Mouse (Mus musculus) gonadal fat pad, adult 2 months (tissue): ENCODE results near the gene Olfr222. TPM values are rescaled to one million over a fixed set of nuclear protein-coding genes. Genes with fewer than 3 reads are reported as not detected.
"Not testable (repeated sequence)": the region's sequence is repeated elsewhere in the genome, so short reads cannot be mapped to it uniquely, and the experiment has no call there.

Source experiments
- DNase-seq: peaks from one replicate; pipeline ENCODE4 v3.0.0-alpha.2; 2012; ENCODE audit warnings: low read depth
- polyA plus RNA-seq: library from polyadenylated mRNA; depleted of rRNA; stranded (reverse); fragments of >200 nt; gene quantifications from 2 replicates; pipeline ENCODE4 v1.2.3, GENCODE M21; 2012; rRNA removed

Olfr222 gene
- not detected in 2 replicates for polyA plus RNA-seq

GRCm38 (mm10) chr11:59576135-59576534 lies at the start of gene Olfr222:
TSS of gene Olfr222 (minus strand) at chr11:59576235.
- not testable (repeated sequence) for DNase-seq

- no peak for DNase-seq
Observed at GRCm38 (mm10) chr11:59624017-59624630, 48.1 kb upstream of the Olfr222 start.

- DNase-seq, result no peak
Observed at GRCm38 (mm10) chr11:59622214-59622613, 46.2 kb upstream of the Olfr222 start.

GRCm38 (mm10) chr11:59616986-59617385 lies 41.0 kb upstream of the Olfr222 start:
- not testable (repeated sequence) for DNase-seq

GRCm38 (mm10) chr11:59614120-59614519 lies 38.1 kb upstream of the Olfr222 start:
- DNase-seq, result no peak

- DNase-seq, result no peak
Observed at GRCm38 (mm10) chr11:59611646-59612045, 35.6 kb upstream of the Olfr222 start.

GRCm38 (mm10) chr11:59602287-59602686 lies 26.3 kb upstream of the Olfr222 start:
- no peak for DNase-seq

- no peak for DNase-seq
Observed at GRCm38 (mm10) chr11:59600872-59601271, 24.8 kb upstream of the Olfr222 start.

GRCm38 (mm10) chr11:59599211-59599610 lies 23.2 kb upstream of the Olfr222 start:
- no peak for DNase-seq

GRCm38 (mm10) chr11:59596950-59597349 lies 20.9 kb upstream of the Olfr222 start:
- DNase-seq, result no peak

- no peak for DNase-seq
Observed at GRCm38 (mm10) chr11:59596091-59596490, 20.1 kb upstream of the Olfr222 start.

GRCm38 (mm10) chr11:59593189-59593588 lies 17.2 kb upstream of the Olfr222 start, which contains the start of gene Olfr223:
TSS of gene Olfr223 (minus strand) at chr11:59593289.
- no peak for DNase-seq

GRCm38 (mm10) chr11:59589496-59589895 lies 13.5 kb upstream of the Olfr222 start:
- no peak for DNase-seq

- no peak for DNase-seq
Observed at GRCm38 (mm10) chr11:59584539-59584938, 8.5 kb upstream of the Olfr222 start.

- DNase-seq, result no peak
Observed at GRCm38 (mm10) chr11:59575726-59576125, 309 bp downstream of the Olfr222 start.

GRCm38 (mm10) chr11:59569306-59569705 lies 6.7 kb downstream of the Olfr222 start:
- DNase-seq, result no peak

GRCm38 (mm10) chr11:59562837-59563236 lies 13.2 kb downstream of the Olfr222 start:
- DNase-seq, result no peak

GRCm38 (mm10) chr11:59562336-59562735 lies 13.7 kb downstream of the Olfr222 start:
- DNase-seq, result no peak

GRCm38 (mm10) chr11:59560906-59561305 lies 15.1 kb downstream of the Olfr222 start:
- no peak for DNase-seq

GRCm38 (mm10) chr11:59554535-59554934 lies 21.5 kb downstream of the Olfr222 start:
- no peak for DNase-seq

GRCm38 (mm10) chr11:59554127-59554526 lies 21.9 kb downstream of the Olfr222 start:
- DNase-seq, result no peak

- DNase-seq, result no peak
Observed at GRCm38 (mm10) chr11:59544005-59544404, 32.0 kb downstream of the Olfr222 start.

GRCm38 (mm10) chr11:59543376-59543775 lies 32.7 kb downstream of the Olfr222 start:
- no peak for DNase-seq

GRCm38 (mm10) chr11:59542442-59542841 lies 33.6 kb downstream of the Olfr222 start:
- DNase-seq, result no peak
